Mouse (Mus musculus) thymus, adult 2 months (tissue): ENCODE results near the gene Tpst1.

Source experiments
- CTCF ChIP-seq: fragments of 200-500 bp; IDR thresholded peaks from 2 replicates; pipeline ENCODE4 v1.5.1; 2012; ENCODE audit warnings: mild to moderate bottlenecking, control low read depth, low read length, moderate library complexity, borderline replicate concordance; ENCODE audit not compliant: control insufficient read depth, poor library complexity, insufficient read depth; ENCODE audit errors: extremely low read depth
- POLR2A ChIP-seq: fragments of 200-500 bp; IDR thresholded peaks from 2 replicates; pipeline ENCODE4 v1.6.1; 2012; ENCODE audit warnings: mild to moderate bottlenecking, low read length, control low read depth, moderate library complexity; ENCODE audit not compliant: control insufficient read depth, poor library complexity, insufficient read depth; ENCODE audit errors: extremely low read depth

DNA sequence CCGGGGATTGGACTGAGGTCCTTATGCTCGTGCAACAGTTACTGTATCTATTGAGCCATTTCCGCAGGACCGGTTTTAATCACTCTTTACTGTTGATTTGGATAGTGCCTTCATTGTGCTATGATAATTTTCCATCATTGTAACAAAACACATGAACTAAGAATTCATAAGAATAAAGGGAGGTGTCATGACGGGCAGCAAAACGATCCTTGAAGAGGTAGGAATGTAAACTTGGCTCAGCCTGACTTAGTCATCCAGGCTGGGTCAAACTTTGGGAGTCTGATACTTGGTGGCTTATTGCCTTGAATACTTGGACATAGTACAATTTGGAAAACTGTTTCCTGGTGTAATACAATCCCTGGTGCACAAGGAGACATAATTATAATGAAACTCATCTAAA, 112.2 kb downstream of the Tpst1 start:
- TF ChIP-seq POLR2A (no peak), CTCF (no peak)
